Mouse (Mus musculus) cortical plate, adult 2 months (tissue): ENCODE results near the gene Ms4a8a. TPM values are rescaled to one million over a fixed set of nuclear protein-coding genes. Genes with fewer than 3 reads are reported as not detected.
"Not testable (repeated sequence)": the region's sequence is repeated elsewhere in the genome, so short reads cannot be mapped to it uniquely, and the experiment has no call there.

Source experiments
- H3K27ac ChIP-seq: fragments of 200-500 bp; 2 replicates; pipeline ENCODE4 v1.5.1; 2012; ENCODE audit warnings: low read length, control low read depth, inconsistent platforms; ENCODE audit not compliant: insufficient read depth
- H3K4me1 ChIP-seq: fragments of 200-500 bp; 2 replicates; pipeline ENCODE4 v1.6.1; 2011; ENCODE audit warnings: low read length; ENCODE audit not compliant: control insufficient read depth, insufficient read depth
- H3K4me3 ChIP-seq: fragments of 200-500 bp; 2 replicates; pipeline ENCODE4 v1.5.1; 2011; ENCODE audit warnings: mild to moderate bottlenecking, low read length, control low read depth; ENCODE audit not compliant: insufficient read depth
- CTCF ChIP-seq: fragments of 200-500 bp; IDR thresholded peaks from 2 replicates; pipeline ENCODE4 v1.5.1; 2011; ENCODE audit warnings: mild to moderate bottlenecking, control low read depth, low read length; ENCODE audit not compliant: insufficient read depth; ENCODE audit errors: extremely low read depth
- POLR2A ChIP-seq: fragments of 200-500 bp; IDR thresholded peaks from 2 replicates; pipeline ENCODE4 v1.6.1; 2011; ENCODE audit warnings: mild to moderate bottlenecking, low read length, control low read depth; ENCODE audit not compliant: insufficient read depth; ENCODE audit errors: extremely low read depth
- polyA plus RNA-seq: library from polyadenylated mRNA; depleted of rRNA; stranded (reverse); fragments of >200 nt; gene quantifications from 2 replicates; pipeline ENCODE4 v1.2.3, GENCODE M21; 2012; rRNA removed

The Ms4a8a gene
- polyA plus RNA-seq = 0.11 and 0.13 TPM in 2 replicates

DNA sequence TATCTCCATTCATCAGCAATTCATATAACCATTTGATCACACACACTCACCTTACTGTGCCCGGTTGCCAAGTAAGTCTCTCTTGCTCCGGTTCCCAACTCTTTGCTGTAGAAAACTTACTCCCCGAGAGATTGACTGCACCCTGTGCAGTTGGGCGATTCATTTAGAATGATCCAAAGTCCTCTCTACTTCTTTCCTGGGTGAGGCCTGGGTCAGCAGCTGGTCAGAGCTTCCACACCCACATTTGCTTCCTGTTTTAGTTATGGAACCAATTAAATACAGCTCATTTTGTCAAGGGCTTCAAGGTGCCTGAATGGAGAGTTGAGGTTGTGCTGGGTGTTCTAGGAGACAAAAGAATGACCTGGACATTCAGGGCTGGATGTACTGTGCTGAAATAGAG, at the start of gene Ms4a8a:
TSS of gene Ms4a8a (minus strand) at position 169 of the 400 bp plus-strand sequence.
- no peak within 1 kb of the TSS for H3K27ac ChIP-seq

DNA sequence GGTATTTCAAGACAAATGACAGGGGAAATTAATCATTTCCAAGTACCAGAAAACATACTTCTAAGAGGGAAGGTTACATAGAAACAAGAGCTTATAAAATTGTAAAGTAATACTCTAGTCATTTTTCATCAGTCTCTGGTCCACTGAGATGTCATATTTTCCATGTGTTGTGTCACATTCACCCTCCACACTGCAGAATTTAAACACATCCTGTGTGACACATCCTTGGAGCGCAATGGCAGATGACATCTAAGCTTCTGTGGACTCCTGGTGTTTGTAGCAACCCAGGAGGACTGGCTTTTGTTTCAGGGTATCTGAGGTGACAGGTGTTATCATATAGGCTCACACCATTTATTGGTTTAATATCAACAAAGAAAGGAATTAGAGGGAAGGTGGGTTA, 48.8 kb upstream of the Ms4a8a start:
- TF ChIP-seq CTCF = no peak
- no peak for TF ChIP-seq POLR2A
- Histone ChIP-seq H3K27ac (no peak overlapping the region), H3K4me3 (no peak overlapping the region), H3K4me1 (no peaks in the 10 kb centered on the region)

More for the DNA sequence above, at the start of gene Ms4a8a:
- H3K4me3 ChIP-seq = no peak within 1 kb of the TSS
- H3K4me1 ChIP-seq = no peaks in the 10 kb centered on the region
- TF ChIP-seq POLR2A = no peak
- no peak for TF ChIP-seq CTCF

- H3K4me3 ChIP-seq = peak overlapping the region; percentile 56
- H3K4me1 ChIP-seq, H3K27ac ChIP-seq: not testable (repeated sequence)
Observed at GRCm38 (mm10) chr19:11121016-11121420, 40.1 kb upstream of the Ms4a8a start.

DNA sequence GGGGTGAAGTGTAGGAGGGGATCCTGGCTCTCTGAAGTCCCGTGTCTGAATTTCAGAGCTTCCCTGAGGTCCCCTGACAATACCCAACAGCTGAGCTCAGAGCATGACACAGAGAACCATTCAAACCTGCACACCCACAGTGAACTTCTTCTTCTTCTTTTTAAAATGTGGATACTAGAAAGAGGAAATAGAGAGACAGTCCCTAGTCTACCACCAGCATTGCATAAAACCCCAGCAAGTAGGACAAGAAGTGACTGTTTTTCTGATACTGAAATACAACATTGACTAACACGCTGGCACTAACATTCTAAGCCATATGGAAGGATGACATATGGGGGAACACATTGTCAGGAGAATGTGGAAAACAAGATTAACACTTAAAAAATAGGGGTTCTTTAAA, 38.4 kb upstream of the Ms4a8a start:
- no peaks in the 10 kb centered on the region for H3K4me1 ChIP-seq
- no peak overlapping the region for H3K27ac ChIP-seq
- H3K4me3 ChIP-seq = no peak overlapping the region
- no peak for TF ChIP-seq POLR2A
- no peak for TF ChIP-seq CTCF

GRCm38 (mm10) chr19:11107746-11108145, 26.8 kb upstream of the Ms4a8a start:
- H3K27ac ChIP-seq = no peak overlapping the region
- H3K4me3 ChIP-seq = no peak overlapping the region
- no peak for TF ChIP-seq CTCF
- TF ChIP-seq POLR2A = no peak
- H3K4me1 ChIP-seq = no peaks in the 10 kb centered on the region

DNA sequence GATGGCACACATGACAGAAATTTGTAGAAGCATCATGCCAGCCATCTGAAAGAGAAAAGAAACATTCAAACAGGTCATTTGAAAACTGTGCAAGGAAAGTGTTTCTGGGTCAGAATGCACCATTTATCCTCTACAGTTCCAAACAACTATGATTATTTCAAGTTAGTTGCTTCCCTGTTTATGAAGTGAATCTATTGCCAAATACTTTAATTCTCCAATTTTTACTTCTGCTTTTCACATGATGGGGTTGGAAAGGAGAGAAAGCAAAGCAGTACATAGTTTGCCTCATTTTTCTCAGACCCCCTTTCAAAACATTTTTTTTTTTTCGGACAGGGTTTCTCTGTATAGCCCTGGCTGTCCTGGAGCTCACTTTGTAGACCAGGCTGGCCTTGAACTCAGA, 21.0 kb upstream of the Ms4a8a start:
- Histone ChIP-seq H3K4me1 (no peaks in the 10 kb centered on the region), H3K4me3 (no peak overlapping the region), H3K27ac (no peak overlapping the region)
- TF ChIP-seq CTCF = no peak
- TF ChIP-seq POLR2A = no peak

DNA sequence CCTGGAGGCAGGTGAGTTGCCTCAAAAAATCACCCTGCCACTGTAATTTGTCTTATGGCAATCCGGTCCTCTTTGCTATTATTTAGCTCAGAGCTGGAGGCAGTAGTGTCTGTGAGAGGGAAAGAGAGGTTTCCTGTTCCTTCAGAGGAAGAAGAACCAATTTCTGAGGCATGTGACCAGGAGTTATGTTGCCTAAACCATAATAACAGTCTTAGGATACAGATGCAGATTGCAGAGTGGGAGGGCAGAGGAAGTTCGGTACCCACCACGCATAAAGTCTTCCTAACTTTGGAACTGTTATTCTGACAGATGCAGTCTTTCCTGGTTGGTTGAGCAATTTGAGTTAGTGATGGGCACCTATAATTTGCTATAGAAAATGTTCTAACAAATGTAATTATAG, 17.5 kb upstream of the Ms4a8a start:
- TF ChIP-seq CTCF (no peak), POLR2A (no peak)

DNA sequence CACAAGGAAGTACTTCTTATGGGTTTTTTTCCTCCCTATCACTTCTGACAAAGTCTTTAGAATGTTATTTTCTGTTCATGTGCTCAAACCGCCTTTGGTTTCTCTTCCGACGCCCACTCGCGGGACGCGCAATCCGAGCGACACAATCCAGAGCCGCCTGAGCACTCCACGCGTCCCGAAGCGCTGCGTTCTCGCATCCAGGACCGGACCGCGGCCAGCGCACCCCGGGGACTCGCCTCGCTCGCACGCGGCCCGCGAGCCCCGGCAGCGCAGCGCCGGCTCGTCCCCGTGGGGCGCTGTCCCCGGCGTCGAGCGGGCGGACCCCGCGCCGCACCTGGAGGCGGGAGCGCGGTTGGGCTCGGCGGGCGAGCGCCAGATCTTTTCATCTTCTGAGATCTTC, 11.2 kb upstream of the Ms4a8a start:
- not testable (repeated sequence) for H3K4me1 ChIP-seq, H3K27ac ChIP-seq, H3K4me3 ChIP-seq

More for the DNA sequence above, 17.5 kb upstream of the Ms4a8a start:
- Histone ChIP-seq H3K4me3 (no peak overlapping the region), H3K4me1 (no peaks in the 10 kb centered on the region), H3K27ac (no peak overlapping the region)

DNA sequence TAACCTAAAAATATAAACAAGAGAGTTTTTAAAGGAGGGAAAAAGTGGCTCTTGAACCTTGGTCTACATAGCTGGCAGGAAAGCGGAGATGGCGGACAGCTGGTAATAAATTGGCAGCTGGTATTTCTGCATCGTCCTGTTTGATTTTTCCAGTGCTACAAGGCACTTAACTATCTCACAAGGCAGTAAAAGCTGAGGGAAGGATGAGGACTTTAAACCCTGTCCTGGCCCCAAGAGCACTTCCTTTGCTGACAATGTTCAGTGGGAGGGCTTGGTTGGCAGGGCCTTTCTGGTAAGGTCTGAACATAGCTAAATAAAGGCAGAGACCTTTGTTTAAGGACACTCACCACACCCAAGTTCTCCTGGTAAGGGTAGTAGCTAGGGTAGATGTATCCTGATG, 10.5 kb downstream of the Ms4a8a start:
- Histone ChIP-seq H3K4me1 (no peaks in the 10 kb centered on the region), H3K4me3 (no peak overlapping the region), H3K27ac (no peak overlapping the region)
- TF ChIP-seq CTCF (no peak), POLR2A (no peak)

DNA sequence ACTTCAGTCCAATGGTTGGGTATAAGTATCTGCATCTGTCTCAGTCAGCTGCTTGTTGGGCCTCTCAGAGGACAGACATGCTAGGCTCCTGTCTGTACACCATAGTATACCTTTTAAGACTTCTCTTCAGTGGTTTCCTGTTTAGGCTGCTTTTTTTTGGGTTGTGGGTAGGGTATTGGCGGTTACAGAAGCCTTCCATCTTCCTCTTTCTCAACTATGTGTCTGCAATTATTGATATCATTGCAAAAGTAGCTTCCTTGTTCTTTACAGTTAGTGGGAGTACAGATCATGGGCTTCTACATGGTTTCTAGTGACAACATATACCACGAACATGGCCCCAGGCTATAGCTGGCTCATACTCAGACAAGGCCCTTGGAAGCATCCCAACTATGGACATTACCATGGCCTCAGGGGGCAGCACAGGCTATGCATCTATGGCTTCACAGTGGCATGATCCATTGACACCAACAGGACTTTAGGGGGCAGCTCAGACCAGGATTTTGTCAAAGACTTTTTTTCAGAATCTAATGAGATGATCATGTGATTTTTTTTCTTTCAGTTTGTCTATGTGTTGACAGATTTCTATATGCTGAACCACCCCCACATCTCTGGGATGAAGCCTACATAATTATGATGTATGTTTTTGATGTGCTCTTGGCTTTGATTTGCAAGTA, 15.6 kb downstream of the Ms4a8a start:
- no peak for TF ChIP-seq POLR2A
- Histone ChIP-seq H3K4me3 (no peak overlapping the region), H3K4me1 (no peaks in the 10 kb centered on the region)

GRCm38 (mm10) chr19:11060900-11061299, 20.0 kb downstream of the Ms4a8a start:
- no peak overlapping the region for H3K27ac ChIP-seq
- TF ChIP-seq CTCF (no peak), POLR2A (no peak)
- H3K4me1 ChIP-seq = no peaks in the 10 kb centered on the region
- H3K4me3 ChIP-seq = no peak overlapping the region

More for the DNA sequence above, 15.6 kb downstream of the Ms4a8a start:
- H3K27ac ChIP-seq = no peak overlapping the region
